Mouse (Mus musculus): ENCODE measurements around the gene Ctnnd2. TPM values are rescaled to one million over a fixed set of nuclear protein-coding genes. Genes with fewer than 3 reads are reported as not detected.
A peak's percentile ranks its signal among the peaks of the same experiment; 100 is the strongest.
"Not testable (repeated sequence)": the region's sequence is repeated elsewhere in the genome, so short reads cannot be mapped to it uniquely, and the experiment has no call there.

Ctnnd2 gene
- 1 to 10 TPM; 2.9 to 3.1 TPM for total RNA-seq (2021)
- long read RNA-seq, experiment 1, partial matches to known transcripts = 1 of 2 reads
- long read RNA-seq, experiment 1, other reads (novel, unspliced or antisense) = 0 of 2 reads
- long read RNA-seq, experiment 2, partial matches to known transcripts = 0 of 2 reads
- long read RNA-seq, experiment 2, other reads (novel, unspliced or antisense) = 2 of 2 reads

- DNase-seq (ENCODE audit: low spot score in 2 of 2) = peak; percentile 23 to 25
Observed at GRCm38 (mm10) chr15:30172391-30173281, at the start of gene Ctnnd2. Gene Ctnnd2, plus strand, starts transcription at chr15:30172593.

GRCm38 (mm10) chr15:30130705-30131104 lies 41.7 kb upstream of the Ctnnd2 start:
- DNase-seq (ENCODE audit: low spot score in 2 of 2) = no peak

GRCm38 (mm10) chr15:30139626-30140025 lies 32.8 kb upstream of the Ctnnd2 start:
- DNase-seq (ENCODE audit: low spot score in 2 of 2) = not testable (repeated sequence)

- DNase-seq (ENCODE audit: low spot score in 2 of 2) = no peak
Observed at GRCm38 (mm10) chr15:30145413-30145812, 27.0 kb upstream of the Ctnnd2 start.

GRCm38 (mm10) chr15:30152176-30152575 lies 20.2 kb upstream of the Ctnnd2 start:
- no peak for DNase-seq (ENCODE audit: low spot score in 2 of 2)

- no peak for DNase-seq (ENCODE audit: low spot score in 2 of 2)
Observed at GRCm38 (mm10) chr15:30157975-30158374, 14.4 kb upstream of the Ctnnd2 start.

GRCm38 (mm10) chr15:30170031-30170430 lies 2.4 kb upstream of the Ctnnd2 start:
- DNase-seq (ENCODE audit: low spot score in 2 of 2) = no peak

- no peak for DNase-seq (ENCODE audit: low spot score in 2 of 2)
Observed at GRCm38 (mm10) chr15:30171493-30172195, 749 bp upstream of the Ctnnd2 start.

- no peak for DNase-seq (ENCODE audit: low spot score in 2 of 2)
Observed at GRCm38 (mm10) chr15:30173370-30173941, 1.1 kb downstream of the Ctnnd2 start.

GRCm38 (mm10) chr15:30174321-30174720 lies 1.9 kb downstream of the Ctnnd2 start:
- no peak for DNase-seq (ENCODE audit: low spot score in 2 of 2)

GRCm38 (mm10) chr15:30184020-30184419 lies 11.6 kb downstream of the Ctnnd2 start:
- no peak for DNase-seq (ENCODE audit: low spot score in 2 of 2)

GRCm38 (mm10) chr15:30190872-30191271 lies 18.5 kb downstream of the Ctnnd2 start:
- no peak for DNase-seq (ENCODE audit: low spot score in 2 of 2)

GRCm38 (mm10) chr15:30191931-30192668 lies 19.7 kb downstream of the Ctnnd2 start:
- no peak for DNase-seq (ENCODE audit: low spot score in 2 of 2)

GRCm38 (mm10) chr15:30198429-30198828 lies 26.0 kb downstream of the Ctnnd2 start:
- DNase-seq (ENCODE audit: low spot score in 2 of 2) = no peak

GRCm38 (mm10) chr15:30199785-30200184 lies 27.4 kb downstream of the Ctnnd2 start:
- DNase-seq (ENCODE audit: low spot score in 2 of 2) = no peak

GRCm38 (mm10) chr15:30201211-30201610 lies 28.8 kb downstream of the Ctnnd2 start:
- DNase-seq (ENCODE audit: low spot score in 2 of 2) = no peak

GRCm38 (mm10) chr15:30201617-30202016 lies 29.2 kb downstream of the Ctnnd2 start:
- no peak for DNase-seq (ENCODE audit: low spot score in 2 of 2)

- no peak for DNase-seq (ENCODE audit: low spot score in 2 of 2)
Observed at GRCm38 (mm10) chr15:30212746-30213145, 40.4 kb downstream of the Ctnnd2 start.

- no peak for DNase-seq (ENCODE audit: low spot score in 2 of 2)
Observed at GRCm38 (mm10) chr15:30215871-30216270, 43.5 kb downstream of the Ctnnd2 start.

GRCm38 (mm10) chr15:30229112-30229511 lies 56.7 kb downstream of the Ctnnd2 start:
- no peak for DNase-seq (ENCODE audit: low spot score in 2 of 2)

Data from adrenal gland, adult 18-20 months (tissue).